Mouse (Mus musculus) left cerebral cortex, adult 2 months (tissue): ENCODE data around the gene Unc5b. TPM values are rescaled to one million over a fixed set of nuclear protein-coding genes. Genes with fewer than 3 reads are reported as not detected.

Experiments
- DNase-seq, 2 experiments: peaks; one replicate each; pipeline ENCODE4 v3.0.0; 2021 to 2022; ENCODE audit warnings: low spot score in 2 of 2, mixed read lengths in 1 of 2; ENCODE audit errors: extremely low spot score in 1 of 2
- H3K27ac ChIP-seq: fragments of 200-600 bp; 2 replicates; pipeline ENCODE4 v1.8.1; 2022
- H3K4me3 ChIP-seq: fragments of 200-600 bp; 2 replicates; pipeline ENCODE4 v1.8.1; 2022
- CTCF ChIP-seq: fragments of 200-600 bp; IDR thresholded peaks from 2 replicates; pipeline ENCODE4 v1.8.1; 2022; ENCODE audit warnings: antibody characterized with exemption, mild to moderate bottlenecking, moderate library complexity
- intact Hi-C: fragments of 180-260 bp; cut with DNase I; formaldehyde crosslinking; loops from one replicate; pipeline ENCODE4 v1.15.1; 2025
- total RNA-seq, 2 experiments: library from RNA; stranded (reverse); gene quantifications; 2 replicates each; pipeline ENCODE4 v1.2.3; 2021

The Unc5b gene
- total RNA-seq, 2 experiments from 2014 or later: 9.0 to 10.3 TPM

DNA sequence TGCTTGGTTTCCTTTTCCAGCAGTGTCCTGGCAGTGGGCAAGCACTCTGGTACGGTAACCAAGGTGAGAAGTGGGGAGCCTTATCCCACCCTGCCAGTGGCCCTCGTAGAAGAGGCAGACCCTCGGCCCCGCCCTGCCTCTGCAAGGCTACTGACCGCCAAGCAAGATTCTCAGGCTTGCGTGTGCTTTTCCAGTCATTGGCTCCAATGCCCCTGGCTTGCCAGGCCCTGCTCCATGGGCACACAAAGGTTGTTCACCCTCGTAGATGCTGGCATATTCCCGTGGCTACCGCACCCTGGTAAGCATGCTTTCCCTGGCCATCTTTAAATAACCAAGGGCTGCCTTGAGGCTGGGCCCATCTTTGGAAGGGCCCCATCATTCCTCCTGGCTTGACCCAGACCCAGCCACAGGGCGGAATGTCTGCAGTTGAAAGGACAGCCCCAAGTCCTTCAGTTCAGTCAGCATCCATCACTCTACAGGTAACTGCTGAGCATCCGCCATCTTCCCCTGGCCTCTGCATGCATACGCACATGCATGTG lies 11.7 kb downstream of the Unc5b start:
- Histone ChIP-seq H3K4me3 (no peak overlapping the region), H3K27ac (peak overlapping the region; percentile 34; the same call in 1 of the 2 replicates)
- no peak for DNase-seq
- intact Hi-C loops: no loop called here
- TF ChIP-seq CTCF: no peak

DNA sequence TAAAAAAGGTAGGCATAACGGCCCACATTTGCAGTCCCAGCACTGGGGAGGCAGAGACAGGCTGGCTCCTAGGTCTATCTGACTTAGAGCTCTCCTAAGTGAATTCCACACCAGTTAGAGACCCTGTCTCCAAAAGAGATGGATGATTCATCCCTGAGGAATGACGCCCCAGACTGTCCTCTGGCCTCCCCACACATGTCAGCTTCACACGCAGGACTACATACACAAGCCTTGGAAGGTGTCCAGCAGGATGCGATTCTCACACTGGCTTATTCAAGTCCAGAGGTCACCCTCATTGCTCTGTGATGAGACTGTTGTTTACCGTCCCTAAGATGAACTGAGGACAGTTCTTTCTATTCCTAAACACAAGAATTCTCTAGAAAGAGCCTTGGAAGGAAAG lies 12.2 kb downstream of the Unc5b start:
- DNase-seq: no peak
- no peak for TF ChIP-seq CTCF
- intact Hi-C loops: no loop called here
- Histone ChIP-seq H3K27ac (0 out of 2 replicates have a peak overlapping the region, but pooled peaks have one; percentile 24), H3K4me3 (no peak overlapping the region)

GRCm38 (mm10) chr10:60818708-60819107 lies 12.7 kb downstream of the Unc5b start:
- intact Hi-C loops: no loop called here
- no peak for TF ChIP-seq CTCF
- Histone ChIP-seq H3K27ac (no peak overlapping the region), H3K4me3 (no peak overlapping the region)
- DNase-seq: no peak

- peak overlapping the region; percentile 72; the same call in 1 of the 2 replicates for H3K27ac ChIP-seq
- intact Hi-C loops: no loop called here
- TF ChIP-seq CTCF: no peak
- no peak for DNase-seq
- H3K4me3 ChIP-seq: no peak overlapping the region
Measured at GRCm38 (mm10) chr10:60817868-60818267, 13.5 kb downstream of the Unc5b start.

GRCm38 (mm10) chr10:60816872-60817648 lies 14.3 kb downstream of the Unc5b start:
- Histone ChIP-seq H3K27ac (peak overlapping the region; percentile 72), H3K4me3 (no peak overlapping the region)
- intact Hi-C loops: no loop called here
- peak; percentile 49 to 60 for DNase-seq
- TF ChIP-seq CTCF: no peak

DNA sequence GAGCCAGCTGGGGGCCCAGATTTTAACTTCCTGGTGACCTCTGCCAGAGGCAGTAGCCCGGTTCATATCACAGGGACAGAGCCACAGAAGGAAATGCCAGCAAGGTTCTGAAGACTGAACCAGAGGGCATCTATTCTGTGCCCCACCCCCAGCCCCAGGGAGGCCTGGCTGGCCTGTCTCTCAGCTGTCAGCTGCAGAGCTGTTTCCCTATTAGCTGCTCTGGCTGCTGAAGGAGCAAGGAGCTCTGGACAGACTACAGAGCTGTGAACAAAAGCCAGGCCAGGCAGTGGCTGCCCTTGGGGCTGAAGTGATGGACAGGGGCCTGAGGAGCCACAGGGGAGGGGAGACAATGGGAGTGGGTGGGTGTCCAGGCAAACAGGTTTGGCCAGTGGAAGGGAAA lies 15.5 kb downstream of the Unc5b start:
- H3K27ac ChIP-seq: peak overlapping the region; percentile 47
- no peak for TF ChIP-seq CTCF
- intact Hi-C loops: no loop called here
- no peak overlapping the region for H3K4me3 ChIP-seq
- no peak for DNase-seq

GRCm38 (mm10) chr10:60815059-60815458 lies 16.3 kb downstream of the Unc5b start:
- H3K4me3 ChIP-seq: no peak overlapping the region
- DNase-seq: no peak
- intact Hi-C loops: no loop called here
- peak overlapping the region; percentile 36; the same call in 1 of the 2 replicates for H3K27ac ChIP-seq
- TF ChIP-seq CTCF: no peak

GRCm38 (mm10) chr10:60814444-60815057 lies 16.8 kb downstream of the Unc5b start:
- no peak for TF ChIP-seq CTCF
- DNase-seq: no peak
- no peak overlapping the region for H3K4me3 ChIP-seq
- intact Hi-C loops: no loop called here
- no peak overlapping the region for H3K27ac ChIP-seq

GRCm38 (mm10) chr10:60813606-60814005 lies 17.8 kb downstream of the Unc5b start:
- no peak for DNase-seq
- H3K4me3 ChIP-seq: no peak overlapping the region
- no peak overlapping the region for H3K27ac ChIP-seq
- no peak for TF ChIP-seq CTCF
- intact Hi-C loops: no loop called here

DNA sequence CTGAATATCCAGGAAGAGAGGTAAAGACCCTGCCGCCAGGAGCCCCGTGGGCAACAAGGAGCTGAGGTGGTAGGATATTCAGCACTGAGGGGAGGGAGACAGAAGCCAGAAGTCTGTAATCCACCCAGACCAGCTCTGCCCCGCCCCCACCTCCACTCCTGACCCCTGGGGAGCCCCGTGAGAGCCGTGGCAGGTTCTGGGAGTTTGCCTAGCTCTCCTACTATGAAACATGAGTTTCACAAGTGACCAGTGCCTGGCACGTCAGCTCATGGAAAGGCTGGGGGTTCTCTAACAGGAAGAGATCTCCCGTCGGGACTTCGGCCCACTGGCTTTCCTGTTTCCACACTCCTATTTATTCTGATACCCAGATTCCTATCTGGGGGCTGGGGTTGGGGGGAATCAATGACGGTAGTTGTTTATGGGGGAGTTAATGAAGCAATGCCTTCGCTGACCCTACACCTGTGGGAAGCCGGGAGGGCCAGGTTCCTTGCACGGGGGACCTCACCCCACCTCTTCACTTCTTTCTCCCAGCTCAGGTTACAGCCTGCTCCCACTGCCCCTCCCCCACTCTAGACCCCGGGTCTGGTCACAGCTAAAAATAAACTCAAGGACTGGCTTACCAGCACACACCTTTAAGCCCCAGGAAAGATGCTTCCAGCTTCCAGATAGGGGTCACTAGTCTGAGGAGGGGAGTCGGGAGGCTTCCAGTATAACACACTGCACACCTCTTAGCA lies 19.4 kb downstream of the Unc5b start:
- no peak for DNase-seq
- no peak for TF ChIP-seq CTCF
- intact Hi-C loops: no loop called here
- Histone ChIP-seq H3K4me3 (no peak overlapping the region), H3K27ac (no peak overlapping the region)

DNA sequence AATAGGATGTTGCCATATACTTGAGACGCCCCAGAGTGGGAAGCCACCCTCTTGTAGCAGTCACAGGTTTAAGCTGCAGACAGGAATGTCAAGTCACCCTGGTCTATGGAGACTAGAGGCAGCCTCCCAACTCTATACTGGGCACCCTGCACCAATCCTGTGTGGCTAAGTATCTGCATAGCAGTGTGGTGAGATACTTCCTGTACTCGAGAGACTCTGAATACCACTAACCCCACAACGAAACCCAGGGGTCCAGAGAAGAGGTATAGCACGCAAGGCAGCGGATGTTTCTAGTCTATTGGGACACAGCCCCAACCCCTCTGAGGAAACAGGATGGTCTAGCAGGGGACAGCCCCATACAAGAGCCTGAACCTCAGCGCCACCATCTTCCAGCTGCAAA lies 22.9 kb downstream of the Unc5b start:
- TF ChIP-seq CTCF: no peak
- H3K27ac ChIP-seq: no peak overlapping the region
- intact Hi-C loops: no loop called here
- no peak for DNase-seq
- no peak overlapping the region for H3K4me3 ChIP-seq
